9 mouse cellular contexts compared by ENCODE assay signal in genomic region chr15:85581563-85582064, GRCm38 (mm10). TPM values are rescaled to one million over a fixed set of nuclear protein-coding genes. Genes with fewer than 3 reads are reported as not detected.
A peak's percentile ranks its signal among the peaks of the same experiment; 100 is the strongest.
DNase-seq lines count a peak whose midpoint lies in the region; ATAC-seq and TF ChIP-seq lines count a peak whose summit lies in the region.
"Had no signal": no experiment of that assay in that cellular context is flagged by ENCODE, and none has a peak within 500 bp of the region (broad histone marks: within the 10 kb centered on the region; RNA-seq: fewer than 3 reads in every experiment).

No protein-coding gene starts in this region.

- H3K9me3 ChIP-seq in forebrain, embryonic 10.5 days = no peaks in the 10 kb centered on the region
- H3K9me3 ChIP-seq in limb, embryonic 11.5 days (ENCODE audit: control insufficient read depth, low read length) = no peaks in the 10 kb centered on the region

- H3K27me3 ChIP-seq in forebrain, embryonic 10.5 days (ENCODE audit: poor library complexity, severe bottlenecking) = peaks cover 85% of the 10 kb centered on the region
- peaks cover 76% of the 10 kb centered on the region for H3K27me3 ChIP-seq in limb, embryonic 11.5 days (ENCODE audit: control insufficient read depth, insufficient read depth, low read length)

- ATAC-seq in limb, embryonic 11.5 days (ENCODE audit: insufficient number of reproducible peaks, low FRiP score, low TSS enrichment, low read depth) = no peak
- no peak for ATAC-seq in megakaryocyte progenitor cell, adult 5-6 weeks (replicated peaks; ENCODE audit: poor library complexity)

- H3K36me3 ChIP-seq in forebrain, embryonic 10.5 days (replicated peaks) = peaks cover 9% of the 10 kb centered on the region; the same call in 1 of the 2 replicates
- H3K36me3 ChIP-seq in limb, embryonic 11.5 days (ENCODE audit: control insufficient read depth, insufficient read depth, low read length) = no peaks in the 10 kb centered on the region

- intact Hi-C loops in left cerebral cortex, adult 2 months (cut with DNase I) = loop anchor here (2.0 to 5.0 kb wide), 3 partner anchors 179 to 431 kb away; no protein-coding TSS in a partner anchor
- intact Hi-C loops in left cerebral cortex, postnatal 14 days (cut with DNase I) = loop anchor here (2.0 to 10.0 kb wide), 3 partner anchors 105 to 427 kb away; no protein-coding TSS in a partner anchor

- H3K4me3 ChIP-seq in left cerebral cortex, adult 2 months = peak overlapping the region; percentile 57
- peak overlapping the region; percentile 80 for H3K4me3 ChIP-seq in forebrain, embryonic 10.5 days
- H3K4me3 ChIP-seq in limb, embryonic 11.5 days (ENCODE audit: low read depth, low read length) = peak overlapping the region; percentile 38
- H3K4me3 ChIP-seq in olfactory bulb, adult 2 months (ENCODE audit: insufficient read depth, low read depth, low read length) = peak overlapping the region; percentile 49

- H3K27ac ChIP-seq in left cerebral cortex, adult 2 months = no peak overlapping the region
- peak overlapping the region; percentile 96 for H3K27ac ChIP-seq in forebrain, embryonic 10.5 days
- 0 out of 2 replicates have a peak overlapping the region, but pooled peaks have one; percentile 8 for H3K27ac ChIP-seq in limb, embryonic 11.5 days (replicated peaks; ENCODE audit: low read depth, low read length)
- H3K27ac ChIP-seq in olfactory bulb, adult 2 months (ENCODE audit: insufficient read depth, low read depth, low read length) = no peak overlapping the region

- no peak for TF ChIP-seq CTCF in left cerebral cortex, adult 2 months (IDR thresholded peaks at IDR 0.05)
- no peak for TF ChIP-seq CTCF in olfactory bulb, adult 2 months (IDR thresholded peaks at IDR 0.05; ENCODE audit: insufficient read depth, low read depth, low read length)

- H3K9ac ChIP-seq in limb, embryonic 11.5 days (ENCODE audit: low read length) = peak overlapping the region; percentile 40; the same call in 1 of the 2 replicates

- H3K4me1 ChIP-seq in forebrain, embryonic 10.5 days = peaks cover 71% of the 10 kb centered on the region
- H3K4me1 ChIP-seq in limb, embryonic 11.5 days (ENCODE audit: control insufficient read depth, insufficient read depth, low read length) = peaks cover 23% of the 10 kb centered on the region
- H3K4me1 ChIP-seq in olfactory bulb, adult 2 months (ENCODE audit: control insufficient read depth, insufficient read depth, low read length) = peaks cover 34% of the 10 kb centered on the region

- no peak for DNase-seq in left cerebral cortex, adult 2 months (ENCODE audit: extremely low spot score in 1 of 2, low spot score in 2 of 2)
- DNase-seq in left cerebral cortex, postnatal 14 days (ENCODE audit: low spot score in 2 of 2) = no peak
- DNase-seq in forebrain, embryonic 10.5 days (ENCODE audit: extremely low spot score, low spot score) = peak; percentile 52
- DNase-seq in limb, embryonic 11.5 days (ENCODE audit: low spot score) = no peak
- DNase-seq in cerebellum, postnatal 10 days = no peak
- DNase-seq in adipocyte (ENCODE audit: low spot score) = no peak

- no peak for TF ChIP-seq POLR2A in olfactory bulb, adult 2 months (IDR thresholded peaks at IDR 0.05; ENCODE audit: insufficient read depth, low read depth, low read length)

- under 1% methylated on average over 61 of the region's 67 CpGs for whole genome bisulfite sequencing in forebrain, embryonic 10.5 days
- WGBS in limb, embryonic 11.5 days = under 1% methylated on average over 42 of the region's 67 CpGs
- under 1% methylated on average over 57 of the region's 67 CpGs for WGBS in olfactory bulb, adult 2 months

- peak overlapping the region; percentile 75 for H3K4me2 ChIP-seq in limb, embryonic 11.5 days (ENCODE audit: low read depth, severe bottlenecking)

RNA-seq across cellular contexts. Expression of gene Wnt7b, which starts 0.7 kb away (rescaled TPM):
- 10 to 100 TPM; 33.8 to 35.5 TPM for total RNA-seq in left cerebral cortex, adult 2 months (2021)
- total RNA-seq in left cerebral cortex, postnatal 14 days (2021) = 10 to 100 TPM; 33.8 to 41.3 TPM
- 126 and 134 TPM in 2 replicates for polyA plus RNA-seq in forebrain, embryonic 10.5 days (2016; fragmentation: Nextera tagmentation; extraction: Ambion mirVana)
- polyA plus RNA-seq in limb, embryonic 11.5 days (2014; fragmentation: Nextera tagmentation; extraction: Ambion mirVana) = 13.4 and 19.1 TPM in 2 replicates
- polyA plus RNA-seq in olfactory bulb, adult 2 months (2012; ENCODE audit: insufficient read depth, insufficient read length, low replicate concordance, missing spikeins) = not detected in 2 replicates
- not detected in 2 replicates for total RNA-seq in megakaryocyte progenitor cell, adult 5-6 weeks (2015)
- total RNA-seq in megakaryocyte progenitor cell, adult 5-6 weeks (2017) = not detected in 2 replicates
- total RNA-seq: neutrophil, adult 5-6 weeks had no signal

Comparison
In these comparisons a context has a peak if more than half of its experiments do, and no peak if none do; other contexts are left out.
1. H3K27ac ChIP-seq: peak in forebrain, embryonic 10.5 days (single experiment) and limb, embryonic 11.5 days (single experiment); none in left cerebral cortex, adult 2 months (single experiment) and olfactory bulb, adult 2 months (single experiment).
2. RNA of gene Wnt7b, which starts 0.7 kb away (total RNA-seq): 33.8 to 41.3 TPM in left cerebral cortex, postnatal 14 days and 33.8 to 35.5 TPM in left cerebral cortex, adult 2 months; not detected in megakaryocyte progenitor cell, adult 5-6 weeks; every median in the first group is over 10 times any median in the second.
3. Peak in every context shown above with its lines, with median percentiles within 50 percentile points of each other: H3K4me3 ChIP-seq.